Mouse (Mus musculus) naive thymus-derived CD4-positive, alpha-beta T cell, adult 2 months (primary cell): Measurements from ENCODE around the gene Pim3.
A peak's percentile ranks its signal among the peaks of the same experiment; 100 is the strongest.

Source experiments
- DNase-seq: peaks from one replicate; pipeline ENCODE4 v3.0.0-alpha.2; 2011; ENCODE audit warnings: low read depth

The Pim3 gene

DNA sequence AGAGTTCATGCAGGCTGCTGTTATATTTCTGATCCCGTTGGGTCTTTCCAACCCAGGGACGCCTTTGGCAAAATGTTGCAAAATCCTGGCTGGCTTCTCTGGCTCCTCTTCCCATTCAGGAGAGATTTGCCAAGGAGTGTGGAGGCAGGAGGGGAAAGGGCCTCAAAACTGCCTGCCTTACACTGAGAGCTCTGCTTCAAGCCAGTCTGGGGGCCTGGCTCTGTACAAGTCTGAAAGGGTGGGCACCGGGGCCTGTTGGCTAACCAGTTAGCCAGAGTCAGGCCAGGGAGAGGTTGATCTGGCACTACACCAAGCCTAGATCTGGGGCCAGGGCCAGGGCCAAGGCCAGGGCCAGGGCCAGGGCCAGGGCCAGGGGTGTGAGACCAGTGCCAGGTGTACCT lies 3.8 kb upstream of the Pim3 start:
- no peak for DNase-seq

- DNase-seq = no peak
Measured at GRCm38 (mm10) chr15:88858707-88859106, 3.3 kb upstream of the Pim3 start.

DNA sequence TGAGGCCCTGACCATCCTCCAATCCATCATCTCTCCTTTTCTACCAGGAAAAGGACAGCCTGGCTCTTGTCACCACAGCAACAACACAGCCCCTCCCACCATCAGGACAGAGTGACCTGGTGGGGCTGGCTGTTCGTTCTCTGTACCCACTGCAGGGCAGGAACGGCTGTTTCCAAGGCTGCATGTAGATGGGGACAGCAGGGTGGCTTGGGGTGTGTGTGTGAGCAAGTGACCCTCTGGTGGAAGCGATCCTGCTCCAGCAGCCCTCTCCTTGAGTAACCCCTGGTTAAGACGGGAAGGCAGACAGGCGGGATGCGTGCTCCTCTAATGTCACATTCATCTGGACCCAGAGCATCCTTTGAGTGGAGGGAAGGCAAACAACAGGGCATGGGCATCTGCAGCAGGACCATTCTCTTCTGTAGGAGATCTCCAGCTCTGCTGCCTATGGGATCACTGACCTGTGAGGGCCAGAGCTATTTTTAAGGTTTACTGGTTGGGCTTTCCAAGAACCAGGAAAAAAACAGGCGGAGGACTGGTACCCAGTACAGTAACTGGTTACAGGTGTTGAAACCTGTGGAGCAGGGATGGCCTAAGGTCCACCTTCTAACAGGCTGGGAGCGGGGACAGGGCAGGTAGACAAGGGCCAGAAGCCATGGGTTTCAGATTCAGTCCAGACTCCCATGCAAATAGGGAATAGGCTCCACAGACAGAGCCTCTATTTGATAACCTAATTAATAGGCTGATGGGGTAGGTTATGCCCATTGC lies 2.6 kb upstream of the Pim3 start:
- DNase-seq = no peak

DNA sequence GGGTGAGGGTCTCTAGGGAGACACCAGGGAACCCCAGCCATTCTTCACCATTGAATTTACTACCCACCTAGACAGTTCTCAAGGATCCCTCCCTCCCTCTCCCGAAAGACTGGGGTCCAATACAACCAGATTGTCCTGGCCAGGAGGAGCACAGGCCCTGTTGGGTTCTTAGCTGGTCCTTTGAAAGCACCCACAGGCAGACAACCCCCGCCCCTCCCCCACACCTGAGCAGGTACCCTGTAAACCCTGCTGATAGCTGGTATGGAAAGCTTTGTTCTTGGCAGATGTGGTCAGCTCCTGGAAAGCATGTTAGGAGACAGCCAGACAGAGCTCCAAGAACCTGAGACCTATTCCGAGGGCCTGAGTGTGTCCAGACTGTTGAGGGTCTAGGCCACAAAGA lies 1.2 kb upstream of the Pim3 start:
- no peak for DNase-seq

- DNase-seq = peak; percentile 72
Measured at GRCm38 (mm10) chr15:88862881-88863694, 1.1 kb downstream of the Pim3 start.

DNA sequence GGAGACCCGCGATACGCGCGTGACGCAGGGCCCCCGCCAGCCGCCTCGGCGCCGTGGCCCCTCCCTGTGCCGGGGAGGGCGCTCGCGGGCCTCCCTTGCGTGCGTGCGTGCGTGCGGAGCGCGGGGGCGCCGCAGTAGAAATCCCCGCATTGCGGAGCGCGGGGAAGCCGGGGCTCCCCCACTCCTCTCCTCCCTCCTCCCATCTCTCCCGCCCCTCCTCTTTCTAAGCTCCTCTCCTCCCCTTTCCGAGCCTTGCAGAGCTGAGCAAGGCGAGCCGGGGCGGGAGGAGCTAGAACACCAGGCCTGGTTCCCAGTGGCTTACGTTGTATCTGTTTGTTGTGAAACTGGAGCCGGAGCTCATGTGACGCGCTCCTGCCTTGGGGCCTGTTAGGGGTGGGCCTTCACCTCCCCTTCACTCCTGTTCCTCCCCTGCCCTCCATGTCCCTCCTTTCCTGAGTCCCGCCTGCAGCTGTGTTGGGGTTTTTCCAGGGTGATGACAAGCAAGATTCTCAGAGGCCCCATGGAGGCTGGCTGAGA lies 1.8 kb downstream of the Pim3 start:
- peak; percentile 86 for DNase-seq

DNA sequence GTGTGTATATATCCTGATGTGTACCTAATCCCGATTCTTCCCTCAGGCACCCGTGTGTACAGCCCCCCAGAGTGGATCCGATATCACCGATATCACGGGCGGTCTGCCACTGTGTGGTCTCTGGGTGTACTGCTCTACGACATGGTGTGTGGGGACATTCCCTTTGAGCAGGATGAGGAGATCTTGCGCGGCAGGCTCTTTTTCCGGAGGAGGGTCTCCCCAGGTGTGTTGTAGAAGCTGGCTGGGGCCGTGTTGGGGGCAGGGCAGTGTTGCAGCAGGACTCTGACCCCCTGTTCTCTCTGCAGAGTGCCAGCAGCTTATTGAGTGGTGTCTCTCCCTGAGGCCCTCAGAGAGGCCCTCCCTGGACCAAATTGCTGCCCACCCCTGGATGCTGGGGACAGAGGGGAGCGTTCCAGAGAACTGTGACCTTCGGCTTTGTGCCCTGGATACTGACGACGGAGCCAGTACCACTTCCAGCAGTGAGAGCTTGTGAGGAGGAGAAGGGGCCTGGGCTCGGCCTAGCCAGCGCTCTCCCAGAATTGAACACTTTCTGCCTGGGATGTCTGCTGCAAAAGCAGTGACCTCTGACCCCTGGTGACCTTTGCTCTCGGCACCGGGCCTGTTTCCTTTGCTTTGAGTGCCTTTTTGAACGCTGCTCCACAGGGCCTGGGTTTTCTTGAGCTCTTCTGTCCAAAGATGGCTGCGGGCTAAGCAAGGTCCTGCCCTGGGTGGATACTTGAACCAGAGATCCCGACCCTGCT lies 2.5 kb downstream of the Pim3 start:
- DNase-seq = no peak

DNA sequence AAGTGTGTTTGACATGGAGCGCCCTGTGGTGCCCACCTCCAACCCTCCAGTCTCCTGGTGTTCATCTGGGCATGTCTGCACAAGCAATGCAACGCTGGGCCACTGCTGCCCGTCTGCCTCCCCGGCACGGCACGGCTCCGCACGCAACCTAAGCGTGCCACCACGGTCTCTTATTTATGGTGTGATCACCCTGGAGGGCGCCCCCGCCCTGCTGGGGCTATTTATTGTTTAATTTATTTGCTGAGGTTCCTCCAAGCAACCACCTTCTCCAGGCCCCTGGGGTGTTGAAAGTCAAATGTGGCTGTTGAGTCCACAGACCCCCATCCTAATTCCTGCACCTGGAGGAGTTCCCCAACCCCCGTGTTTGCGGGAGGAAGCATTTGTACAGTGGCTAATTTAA lies 3.1 kb downstream of the Pim3 start:
- no peak for DNase-seq

GRCm38 (mm10) chr15:88865888-88866695 lies 4.1 kb downstream of the Pim3 start:
- DNase-seq = no peak

DNA sequence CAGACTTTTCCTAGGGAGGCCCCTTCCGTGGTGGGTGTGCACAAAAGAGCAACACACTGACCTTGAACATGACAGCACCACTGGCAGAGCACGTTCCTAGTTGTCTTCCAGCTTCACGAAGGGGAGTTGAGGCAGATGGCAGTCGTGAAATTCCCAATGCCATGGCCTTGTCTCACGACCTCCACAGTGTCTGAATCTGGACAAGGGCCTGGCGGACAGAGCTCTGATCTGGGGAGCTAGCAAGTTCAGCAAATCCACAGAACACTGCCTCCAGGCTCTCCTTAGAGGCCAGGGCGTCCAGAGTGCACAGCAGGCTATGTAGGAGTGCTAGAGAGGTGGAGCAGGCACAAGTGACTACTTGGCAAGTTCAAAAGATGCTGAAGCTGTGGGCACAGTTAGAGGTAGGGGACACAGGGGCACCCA lies 5.0 kb downstream of the Pim3 start:
- no peak for DNase-seq

DNA sequence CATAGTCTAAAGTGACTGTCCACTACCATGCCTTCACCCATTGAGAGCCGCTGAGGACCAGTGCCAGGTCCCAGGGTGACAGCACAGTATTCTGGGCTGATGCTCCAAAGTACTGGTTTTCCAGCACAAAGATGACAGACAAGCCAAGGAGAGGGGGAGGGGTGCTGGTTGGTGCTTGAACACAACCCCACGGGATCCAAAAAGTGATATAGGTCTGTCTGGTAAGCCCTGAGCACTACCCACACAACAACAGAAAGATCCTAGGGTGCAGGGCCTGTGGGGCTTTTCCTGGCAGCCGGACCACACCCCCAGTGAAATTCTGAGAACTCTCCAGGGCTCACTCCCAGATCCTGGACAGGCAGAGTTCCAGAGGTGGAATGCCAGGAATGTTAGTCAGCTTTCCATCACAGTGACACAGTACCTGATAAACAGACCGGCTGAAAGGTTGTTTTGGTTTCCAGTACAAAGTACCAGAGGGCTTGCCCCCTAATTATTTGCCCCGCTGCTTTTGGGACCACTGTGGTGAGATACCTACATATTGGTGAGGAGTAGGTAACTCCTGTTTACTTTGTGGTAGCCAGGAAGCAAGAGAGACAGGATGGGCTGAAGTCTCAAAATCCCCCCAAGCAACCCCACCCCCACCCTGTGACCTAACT lies 5.5 kb downstream of the Pim3 start:
- no peak for DNase-seq

- no peak for DNase-seq
Measured at GRCm38 (mm10) chr15:88868024-88868742, 6.2 kb downstream of the Pim3 start.

DNA sequence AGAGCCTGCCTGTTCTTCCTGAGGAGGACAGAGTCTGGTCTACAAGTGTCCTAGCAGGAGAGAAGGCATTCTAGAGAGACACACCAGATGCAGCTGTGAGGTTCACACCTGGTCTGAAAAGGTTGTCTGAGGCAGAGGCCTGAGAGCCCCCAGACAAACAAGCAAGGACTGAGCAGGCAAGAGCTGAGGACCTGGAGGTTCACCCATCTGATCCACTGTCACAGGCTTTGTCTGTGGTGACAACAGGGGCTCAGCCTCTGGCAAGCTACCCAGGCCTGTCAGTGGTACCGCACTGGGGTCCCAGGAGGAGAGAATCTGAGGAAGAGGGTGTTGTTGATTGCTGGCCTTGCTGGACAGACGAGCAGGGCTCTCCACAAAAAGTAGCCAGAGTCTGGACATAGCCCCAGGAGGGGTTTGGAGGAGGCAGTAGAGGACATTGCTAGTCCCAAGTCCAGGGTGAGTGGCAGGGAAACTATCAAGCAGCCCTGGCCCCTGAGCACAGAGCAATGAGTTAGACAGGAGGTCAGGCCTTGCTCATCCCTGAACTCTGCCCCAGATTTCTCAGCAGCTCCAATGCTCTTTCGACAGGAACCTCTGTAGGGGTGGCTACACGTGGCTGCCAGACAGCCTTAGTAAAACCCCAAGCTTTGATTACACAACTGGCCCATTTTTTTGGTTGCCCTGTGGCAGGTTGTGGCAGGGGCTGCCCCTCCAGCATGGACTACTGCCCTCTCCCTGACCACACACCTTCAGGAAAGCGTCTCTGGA lies 8.6 kb downstream of the Pim3 start:
- DNase-seq = no peak

DNA sequence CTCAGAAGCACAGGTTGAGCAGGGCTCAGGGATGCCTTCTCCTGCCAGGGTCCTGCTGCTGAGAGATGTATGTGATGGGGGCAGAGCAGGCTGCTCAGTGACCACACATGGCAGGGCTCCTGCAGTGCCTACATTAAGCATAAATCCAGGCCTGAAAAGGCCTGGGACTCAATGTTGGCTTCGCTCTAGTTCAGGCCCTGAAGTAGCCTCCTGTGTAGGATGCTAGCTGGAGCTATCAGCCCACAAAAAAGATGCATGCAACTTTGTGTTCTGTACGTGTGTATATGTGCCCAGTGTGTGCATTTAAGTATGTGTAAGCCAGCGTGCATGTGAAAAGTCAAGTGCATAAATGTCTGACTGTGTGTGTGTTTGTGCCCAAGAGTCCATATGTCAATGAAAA lies 12.1 kb downstream of the Pim3 start:
- no peak for DNase-seq

DNA sequence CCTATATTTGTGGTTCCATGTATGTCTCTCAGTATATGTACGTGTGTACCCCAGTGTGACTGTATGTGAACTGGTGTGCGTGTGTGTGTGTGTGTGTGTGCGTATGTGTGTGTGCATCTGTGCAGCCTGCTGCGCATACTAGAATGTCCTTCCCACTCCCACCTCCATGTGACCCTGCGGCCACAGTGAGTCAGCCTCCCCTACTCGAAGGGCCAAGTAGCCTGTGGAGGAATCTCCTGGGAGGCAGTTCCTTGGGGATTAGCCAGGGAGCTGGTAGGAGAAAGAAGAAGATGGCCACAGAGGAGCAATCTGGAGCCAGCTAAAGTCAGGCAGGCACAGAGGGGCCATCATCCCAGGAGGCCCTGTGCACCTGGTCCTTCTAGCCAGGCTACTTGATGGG lies 12.5 kb downstream of the Pim3 start:
- DNase-seq = no peak

DNA sequence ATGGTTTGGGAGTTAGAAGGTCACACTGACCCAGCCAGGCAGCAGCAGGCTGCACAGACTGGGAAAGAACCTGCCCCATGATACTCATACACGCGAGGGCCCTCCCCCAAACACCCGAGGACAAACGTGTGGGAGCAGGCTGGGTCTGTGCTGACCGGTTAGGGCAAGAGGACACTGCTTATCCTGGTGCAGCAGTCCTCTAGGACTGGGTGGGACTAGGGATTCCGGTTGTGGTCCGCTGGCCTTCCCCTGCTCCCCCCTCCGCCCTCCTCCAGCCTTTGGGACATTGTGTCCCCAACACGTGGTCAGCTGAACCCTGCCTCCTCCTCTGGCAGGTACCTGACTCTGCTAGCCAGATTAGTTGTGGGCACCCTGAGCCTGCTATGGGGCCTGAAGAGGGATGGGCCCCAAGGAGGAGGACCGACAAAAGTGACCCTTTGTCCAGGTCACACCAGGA lies 13.7 kb downstream of the Pim3 start:
- no peak for DNase-seq

DNA sequence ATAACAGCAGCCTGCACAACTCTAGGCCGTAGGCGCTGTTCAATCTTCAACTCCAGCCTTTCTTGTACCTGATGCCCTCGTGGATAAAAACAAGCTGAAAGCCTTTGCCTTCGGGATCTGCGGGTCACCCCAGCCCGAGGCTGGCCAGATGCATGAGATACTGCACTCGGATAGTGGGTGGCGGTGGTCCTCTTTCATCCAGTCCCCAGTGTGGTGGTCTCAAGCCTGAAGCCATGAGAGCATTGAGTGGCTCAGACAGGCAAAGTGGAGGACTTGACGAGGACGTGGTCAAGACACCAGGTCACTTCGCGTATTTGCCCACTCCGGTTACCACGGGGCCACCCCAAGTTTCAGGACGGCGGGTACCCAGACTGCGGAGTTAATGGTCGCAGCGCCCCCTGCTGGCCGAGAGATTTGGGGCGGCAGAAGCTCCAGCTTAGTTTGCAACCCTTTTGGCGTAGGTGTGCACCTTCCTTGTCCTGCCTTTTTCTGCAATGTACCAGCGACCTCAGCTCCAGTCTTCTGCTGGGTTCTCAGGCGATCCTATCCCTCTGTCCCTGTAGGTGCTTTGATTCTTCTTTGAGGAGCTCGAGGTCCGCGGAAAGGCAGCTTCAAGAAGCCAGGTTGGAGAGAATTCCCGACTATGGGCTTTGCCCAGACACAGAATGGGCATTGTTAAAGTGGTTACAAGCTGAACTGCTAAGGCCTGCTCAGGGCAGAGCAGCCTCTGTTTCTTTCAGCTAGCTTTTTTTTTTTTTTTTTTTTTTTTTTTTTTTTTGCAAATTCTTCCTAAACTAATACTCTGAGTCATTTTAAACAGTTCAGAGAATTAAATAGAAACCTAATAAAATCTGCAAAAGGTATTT lies 14.4 kb downstream of the Pim3 start:
- DNase-seq = peak; percentile 87

DNA sequence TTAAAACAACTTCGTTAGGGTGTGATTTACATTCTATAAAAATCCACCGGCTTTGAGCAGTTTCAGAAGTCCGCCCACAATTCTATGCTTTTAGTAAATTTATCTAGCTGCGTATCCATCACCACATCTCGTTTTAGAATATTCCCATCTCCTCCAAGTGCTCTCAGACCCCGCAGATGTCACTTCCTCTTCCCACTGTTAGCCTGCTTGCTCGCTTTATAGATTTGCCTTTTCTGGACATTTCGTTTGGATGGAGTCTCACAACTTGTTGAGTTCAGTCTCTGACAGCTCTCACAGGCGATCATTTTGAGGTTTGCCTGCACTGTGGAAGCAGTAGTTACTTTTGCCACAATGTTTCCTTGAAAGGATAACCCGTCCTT lies 15.0 kb downstream of the Pim3 start:
- DNase-seq = no peak
